Mouse (Mus musculus): ENCODE results near the gene Ggnbp2.

- TF ChIP-seq GATA1 (IDR thresholded peaks at IDR 0.05; ENCODE audit: borderline replicate concordance, low read length), result no peak
- no peak for TF ChIP-seq FLI1 (IDR thresholded peaks at IDR 0.05; ENCODE audit: low read length)
Measured at GRCm38 (mm10) chr11:84886236-84886635, 15.6 kb upstream of the Ggnbp2 start.
